Mouse (Mus musculus): ENCODE measurements at regions not wholly inside any gene's neighbourhood (a gene's known extent, or its start where the extent isn't known, plus 50 kb on each side); places are given as distances from the start of the nearest gene placed in this dataset.
A peak's percentile ranks its signal among the peaks of the same experiment; 100 is the strongest.

- no peak for DNase-seq
- intact Hi-C loops (cut with DNase I) = no loop called here
Observed at GRCm38 (mm10) chr1:19754346-19754745, 545.6 kb downstream of the Tfap2b start.

DNA sequence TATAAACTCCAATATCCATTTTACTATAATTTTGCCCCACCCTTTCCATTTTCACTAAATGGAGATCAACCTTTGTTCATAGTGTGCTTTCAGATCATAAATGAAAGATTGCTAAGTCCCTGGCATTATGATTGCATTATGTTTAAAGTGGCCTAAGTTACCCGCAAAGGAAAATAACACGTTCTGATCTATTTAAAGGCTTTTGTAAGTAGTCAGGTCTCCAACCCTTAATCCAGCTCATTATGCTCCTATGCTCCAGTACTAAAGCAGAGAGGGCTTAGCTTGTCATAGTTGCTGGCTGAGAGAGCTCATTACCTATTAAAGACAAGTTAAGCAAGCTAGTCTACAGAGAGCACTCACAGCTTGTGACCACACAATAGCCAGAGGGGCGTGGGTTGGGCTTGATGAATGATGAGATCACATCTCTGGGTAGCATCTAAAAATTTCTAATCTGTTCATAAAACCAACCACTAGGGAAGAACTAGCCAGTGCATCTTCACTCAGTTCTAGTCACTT lies 549.3 kb downstream of the Tfap2b start:
- intact Hi-C loops (cut with DNase I) = no loop called here
- DNase-seq = no peak

- DNase-seq = no peak
- intact Hi-C loops (cut with DNase I) = no loop called here
Observed at GRCm38 (mm10) chr1:19766879-19767278, 558.2 kb downstream of the Tfap2b start.

DNA sequence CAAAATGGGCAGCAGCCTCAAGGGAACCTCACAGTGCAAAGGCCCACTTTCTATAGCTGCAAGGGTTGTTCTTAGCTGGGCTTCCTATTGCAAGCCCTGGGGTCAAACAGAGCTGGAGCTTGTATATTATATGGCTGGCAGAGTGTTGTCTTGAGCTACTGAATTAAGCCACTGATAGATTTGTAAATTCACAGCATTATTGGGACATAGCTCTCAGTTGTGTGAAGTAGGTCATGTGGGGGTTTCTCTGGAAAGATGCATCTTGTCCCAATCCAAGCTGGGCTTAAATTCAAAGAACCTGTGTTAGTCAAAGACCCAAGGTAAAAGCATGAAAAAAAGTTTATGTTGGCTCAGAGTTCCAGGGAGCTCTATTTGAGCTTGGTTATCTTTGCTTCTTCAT lies 563.6 kb downstream of the Tfap2b start:
- intact Hi-C loops (cut with DNase I) = no loop called here
- DNase-seq = no peak

DNA sequence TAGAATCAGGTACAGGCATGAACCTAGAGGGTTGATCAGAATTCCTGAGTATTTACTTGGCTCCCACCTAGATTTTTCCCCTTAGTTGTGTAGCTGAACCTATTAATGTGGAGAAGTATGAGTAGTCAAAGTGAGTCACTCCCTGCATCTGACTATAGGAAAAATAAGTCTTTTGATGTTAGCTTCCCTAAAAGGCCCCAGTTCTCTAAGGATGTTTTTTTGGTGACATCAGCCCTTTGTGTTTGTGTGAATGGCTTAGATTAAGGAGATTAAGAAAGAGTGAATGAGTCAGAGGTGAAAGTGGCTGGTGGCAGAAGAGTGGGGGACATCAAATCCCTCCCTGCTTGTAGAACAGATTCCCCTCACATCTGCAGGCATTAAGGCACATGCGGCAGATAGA lies 565.8 kb downstream of the Tfap2b start:
- intact Hi-C loops (cut with DNase I) = no loop called here
- DNase-seq = no peak

- intact Hi-C loops (cut with DNase I) = no loop called here
- no peak for DNase-seq
Observed at GRCm38 (mm10) chr1:19777542-19777941, 568.8 kb downstream of the Tfap2b start.

DNA sequence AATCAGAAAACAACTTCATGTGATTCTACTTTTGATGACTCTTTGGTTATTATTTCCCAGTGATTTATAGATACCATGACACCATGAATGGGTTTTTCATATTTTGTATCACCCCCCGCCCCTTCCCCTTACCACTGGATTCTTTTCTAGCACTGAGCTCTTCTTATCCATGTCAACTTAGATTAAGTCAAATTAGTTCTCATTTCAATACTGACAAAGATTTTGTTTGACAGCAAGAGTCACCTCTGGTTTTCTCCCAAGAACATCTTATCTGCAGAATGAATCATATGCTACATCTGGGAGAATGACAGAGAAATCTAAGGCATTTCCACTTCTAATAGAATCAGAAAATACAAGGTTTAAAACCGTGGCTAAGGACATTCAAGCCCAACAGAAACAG lies 578.3 kb downstream of the Tfap2b start:
- intact Hi-C loops (cut with DNase I) = no loop called here

DNA sequence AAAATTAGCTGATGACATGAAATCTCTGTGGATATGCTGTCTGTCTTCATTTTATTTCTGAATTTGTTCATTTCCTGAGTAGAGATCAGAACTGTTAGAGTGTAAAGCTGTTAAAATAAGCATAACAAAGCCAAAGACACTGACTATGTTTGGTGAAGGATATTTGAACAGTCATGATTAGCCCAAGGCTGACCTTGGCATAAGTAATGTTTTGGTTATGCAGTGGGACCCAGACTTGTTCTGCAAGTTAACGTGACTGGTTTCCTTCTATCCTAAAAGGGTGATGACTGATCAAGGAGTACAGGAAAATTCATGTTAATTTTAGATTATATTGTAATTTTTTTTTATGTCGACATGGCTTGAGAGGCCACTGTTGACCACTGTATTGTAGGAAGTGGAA lies 585.4 kb downstream of the Tfap2b start:
- no peak for DNase-seq
- intact Hi-C loops (cut with DNase I) = no loop called here

More for the DNA sequence above, 578.3 kb downstream of the Tfap2b start:
- DNase-seq = no peak

DNA sequence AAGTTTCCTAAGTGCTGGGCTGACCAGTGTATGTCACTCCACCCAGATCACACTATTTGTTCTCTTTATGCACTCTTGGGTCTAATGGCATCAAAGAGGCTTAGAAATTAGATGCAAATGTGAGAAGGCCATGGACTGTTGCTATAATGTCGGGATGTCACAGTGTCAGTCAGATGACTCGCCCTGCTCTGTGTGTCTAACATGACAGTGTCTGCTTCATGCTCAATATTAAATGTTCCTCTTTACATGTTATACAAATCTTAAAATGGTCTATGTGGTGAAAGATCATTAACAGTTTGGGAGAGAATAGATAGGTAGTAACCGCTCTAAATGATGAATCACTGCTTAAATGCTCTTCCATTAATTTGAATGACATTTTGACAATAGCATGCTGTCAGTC lies 617.2 kb downstream of the Tfap2b start:
- DNase-seq = no peak
- intact Hi-C loops (cut with DNase I) = no loop called here

DNA sequence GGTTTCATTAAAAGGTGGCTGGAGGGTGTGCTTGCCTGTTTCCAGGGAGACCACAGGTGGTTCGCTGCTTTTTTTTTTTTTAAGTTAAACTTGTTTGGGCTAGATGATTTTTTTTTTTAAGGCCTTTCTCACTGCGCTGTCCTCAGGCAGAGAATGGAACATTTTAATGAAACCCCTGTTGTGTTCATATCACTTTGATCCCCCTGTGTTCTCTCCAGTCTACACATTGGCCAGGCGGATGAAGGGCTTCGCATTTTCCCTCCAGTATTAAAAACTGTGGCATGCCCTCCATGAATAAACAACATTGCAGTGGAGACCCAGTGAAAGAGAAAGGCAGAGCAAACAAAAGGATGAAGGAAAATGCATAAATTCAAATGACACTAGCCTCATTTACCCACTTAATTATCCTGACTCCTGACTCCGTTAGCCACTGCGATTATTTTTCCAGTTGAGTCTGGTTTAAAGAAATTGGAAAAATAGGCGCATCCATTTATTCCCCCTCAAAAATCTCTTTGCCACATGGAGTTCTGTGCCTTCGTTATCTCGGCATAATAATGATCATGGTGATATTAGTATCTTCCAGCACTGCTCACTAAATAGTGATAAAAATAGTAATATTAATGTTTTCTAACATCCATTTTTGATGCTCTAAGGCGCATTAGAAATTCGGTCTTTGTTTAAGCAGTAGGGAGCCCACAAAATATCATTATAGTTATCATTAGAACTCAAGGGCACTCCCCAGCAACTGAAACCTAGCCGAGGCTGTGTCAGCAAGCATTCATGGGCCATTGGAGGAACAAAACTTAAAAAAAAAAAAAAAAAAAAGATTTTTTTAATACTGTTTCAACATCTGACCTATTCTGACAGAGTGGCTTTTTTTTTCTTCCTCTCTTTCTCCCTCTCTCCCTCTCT lies 618.0 kb downstream of the Tfap2b start:
- intact Hi-C loops (cut with DNase I) = no loop called here
- DNase-seq = no peak

DNA sequence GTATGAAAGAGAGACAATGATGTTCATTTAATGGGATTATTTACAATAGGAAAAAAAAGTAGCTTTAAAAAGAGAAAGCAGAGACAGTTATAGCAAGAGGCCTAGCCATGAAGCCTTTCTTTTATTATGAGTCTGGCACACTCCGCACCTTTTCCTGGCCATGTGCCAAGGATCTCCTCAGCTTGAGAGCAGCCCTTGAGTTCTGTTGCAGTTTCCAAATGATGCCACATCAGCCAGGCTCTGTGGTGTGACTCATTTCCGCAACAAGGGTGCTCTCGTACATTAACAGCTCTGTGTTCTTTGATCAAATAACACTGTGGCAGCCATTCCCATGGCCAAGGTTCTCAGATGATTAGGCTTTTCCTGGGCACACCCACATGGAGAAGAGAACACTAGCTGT lies 641.2 kb downstream of the Tfap2b start:
- intact Hi-C loops (cut with DNase I) = no loop called here
- peak; percentile 8 to 18 for DNase-seq

- DNase-seq = no peak
- intact Hi-C loops (cut with DNase I) = no loop called here
Observed at GRCm38 (mm10) chr1:19857250-19857649, 648.5 kb downstream of the Tfap2b start.

DNA sequence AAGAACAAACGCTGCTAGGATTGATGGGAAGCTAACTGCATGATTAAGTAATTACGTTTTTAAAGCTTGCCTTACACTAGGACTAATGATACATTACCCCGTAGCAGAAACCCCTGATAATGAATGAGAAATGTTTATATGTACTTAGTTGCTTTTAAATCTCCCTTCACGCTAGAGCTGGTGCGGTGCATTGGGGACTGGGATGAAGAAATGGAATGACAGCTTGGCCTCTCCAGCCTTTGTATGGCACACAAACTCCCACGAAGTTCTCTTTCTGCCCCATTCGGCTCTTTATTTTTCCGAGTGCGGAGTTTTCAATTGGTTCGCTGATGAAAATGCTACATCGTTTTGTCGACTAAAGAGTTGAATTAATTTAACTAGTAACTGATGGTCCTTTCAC lies 659.8 kb downstream of the Tfap2b start:
- intact Hi-C loops (cut with DNase I) = no loop called here
- no peak for DNase-seq

DNA sequence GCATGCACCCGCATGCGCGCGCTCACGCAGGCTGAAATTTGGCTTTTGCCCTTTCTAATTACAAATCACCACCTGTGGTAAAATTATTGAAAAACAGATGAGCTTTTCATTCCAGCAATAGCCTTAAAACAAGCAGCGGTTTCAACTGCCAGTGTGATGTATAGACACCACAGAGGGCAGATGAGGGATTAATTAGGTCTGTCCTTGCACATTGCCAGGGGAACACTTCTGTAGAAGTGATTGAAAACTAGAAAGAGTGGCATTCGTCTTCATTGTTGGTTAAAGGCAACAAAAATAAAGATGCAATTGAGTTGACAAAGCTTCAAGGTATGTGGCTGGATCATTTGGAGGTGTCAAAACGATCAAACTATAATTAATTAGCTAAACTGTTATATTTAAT lies 672.5 kb downstream of the Tfap2b start:
- intact Hi-C loops (cut with DNase I) = no loop called here
- no peak for DNase-seq

- intact Hi-C loops (cut with DNase I) = no loop called here
Observed at GRCm38 (mm10) chr1:19899426-19899825, 690.7 kb downstream of the Tfap2b start.

GRCm38 (mm10) chr1:19899889-19900310 lies 691.2 kb downstream of the Tfap2b start:
- intact Hi-C loops (cut with DNase I) = no loop called here
- no peak for DNase-seq

More at GRCm38 (mm10) chr1:19899426-19899825, 690.7 kb downstream of the Tfap2b start:
- no peak for DNase-seq

- no peak for DNase-seq
Observed at GRCm38 (mm10) chr1:19900983-19901531, 692.3 kb downstream of the Tfap2b start.

DNA sequence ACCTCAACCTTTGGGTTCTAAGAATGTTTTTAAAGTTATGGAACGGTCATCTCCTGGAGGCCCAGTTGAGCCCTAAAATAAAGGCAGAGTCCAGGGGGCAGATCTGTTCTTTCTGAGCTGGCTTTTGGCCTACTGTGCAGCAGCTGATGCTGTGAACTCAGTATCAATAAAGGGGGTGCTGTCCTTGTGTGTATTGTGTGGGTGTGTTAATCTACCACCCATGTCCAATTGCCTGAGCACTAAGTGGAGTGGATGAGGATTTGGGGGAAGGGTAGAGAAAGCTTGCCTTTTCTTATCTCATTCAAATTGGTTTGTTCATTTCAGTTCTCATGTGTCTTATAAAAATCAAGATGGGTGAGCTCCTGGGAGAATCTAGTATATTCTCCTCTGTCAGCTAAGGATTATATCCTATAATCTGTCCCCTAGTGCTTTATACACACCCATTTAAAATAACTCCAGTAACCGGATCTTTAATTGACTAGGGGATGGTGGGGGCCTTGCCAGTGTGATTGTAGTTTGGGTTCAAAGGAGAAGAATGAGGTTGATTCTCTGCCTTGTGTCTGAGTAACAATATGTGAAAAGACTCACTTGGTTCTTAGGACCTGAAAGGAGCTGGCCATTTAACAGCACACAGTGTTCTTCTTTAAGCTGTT lies 703.6 kb downstream of the Tfap2b start:
- intact Hi-C loops (cut with DNase I) = no loop called here
- DNase-seq = no peak

More at GRCm38 (mm10) chr1:19900983-19901531, 692.3 kb downstream of the Tfap2b start:
- intact Hi-C loops (cut with DNase I) = no loop called here

- intact Hi-C loops (cut with DNase I) = no loop called here
- no peak for DNase-seq
Observed at GRCm38 (mm10) chr1:19918762-19919161, 699.1 kb downstream of the Pkhd1 start.

DNA sequence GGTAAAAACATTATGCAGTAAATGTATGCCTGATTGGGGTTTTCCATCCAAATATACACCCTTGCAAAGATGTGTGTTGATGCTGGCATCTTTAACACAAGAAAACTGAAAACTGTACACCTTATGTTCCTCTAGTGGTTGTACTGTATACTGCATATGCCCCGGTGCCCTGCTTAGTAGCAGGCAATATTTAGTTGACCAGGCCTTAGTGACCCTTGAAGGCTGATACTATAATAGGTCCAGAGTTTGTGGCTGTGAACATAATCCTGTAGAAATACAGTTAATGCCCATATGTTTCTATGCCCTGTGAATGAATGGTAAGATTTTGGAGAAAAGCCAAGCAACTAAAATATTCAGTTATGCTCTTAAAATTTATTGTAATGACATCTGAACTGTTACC lies 690.7 kb downstream of the Pkhd1 start:
- intact Hi-C loops (cut with DNase I) = no loop called here
- DNase-seq = no peak

DNA sequence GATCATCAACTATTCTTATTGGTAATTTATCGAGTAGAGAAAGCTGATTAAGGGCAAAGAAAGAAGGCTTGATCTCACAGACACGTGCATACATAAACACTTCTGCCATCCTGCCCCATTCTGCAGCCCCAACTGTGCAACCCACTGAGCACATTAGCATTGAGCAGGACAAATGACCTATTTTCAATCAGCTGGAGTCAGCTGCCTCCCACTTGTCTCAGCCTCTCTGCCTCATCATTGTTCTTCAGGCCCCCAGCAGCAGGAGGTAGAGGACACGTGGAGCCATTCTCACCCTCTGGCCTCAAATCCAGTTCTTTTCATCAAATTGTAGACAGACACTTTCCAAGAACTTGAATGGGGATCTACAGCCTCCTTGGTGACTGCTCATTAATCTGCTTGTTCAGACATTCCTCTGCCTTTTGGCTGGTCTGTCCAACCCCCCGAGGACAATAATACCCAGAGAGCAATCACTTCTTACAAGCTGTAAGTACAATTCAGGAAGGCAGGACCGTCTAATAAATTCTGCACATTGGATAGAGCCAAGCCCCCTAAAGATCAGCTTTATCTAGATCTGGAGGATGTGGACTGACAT lies 690.0 kb downstream of the Pkhd1 start:
- intact Hi-C loops (cut with DNase I) = no loop called here
- no peak for DNase-seq
